Mouse (Mus musculus): ENCODE results near the gene Bmper.

GRCm38 (mm10) chr9:23447271-23447961 is 224.5 kb downstream of the Bmper start:
- TF ChIP-seq POLR2A (IDR thresholded peaks at IDR 0.05; ENCODE audit: low read depth, low read length) (no peak), CTCF (IDR thresholded peaks at IDR 0.05; ENCODE audit: borderline replicate concordance, insufficient read depth, low read length) (no peak)

All from embryonic fibroblast, embryonic 13.5 days (primary cell).